Mouse (Mus musculus) cerebellum, adult 2 months (tissue): ENCODE measurements around the gene Smad3.

ENCODE experiments used
- CTCF ChIP-seq: fragments of 200-500 bp; IDR thresholded peaks from 2 replicates; pipeline ENCODE4 v1.5.1; 2011; ENCODE audit warnings: low read depth, mild to moderate bottlenecking, control low read depth, low read length, moderate library complexity, borderline replicate concordance; ENCODE audit not compliant: insufficient read depth
- POLR2A ChIP-seq: fragments of 200-500 bp; IDR thresholded peaks from 2 replicates; pipeline ENCODE4 v1.6.1; 2011; ENCODE audit warnings: low read length, control low read depth, borderline replicate concordance; ENCODE audit not compliant: insufficient read depth

DNA sequence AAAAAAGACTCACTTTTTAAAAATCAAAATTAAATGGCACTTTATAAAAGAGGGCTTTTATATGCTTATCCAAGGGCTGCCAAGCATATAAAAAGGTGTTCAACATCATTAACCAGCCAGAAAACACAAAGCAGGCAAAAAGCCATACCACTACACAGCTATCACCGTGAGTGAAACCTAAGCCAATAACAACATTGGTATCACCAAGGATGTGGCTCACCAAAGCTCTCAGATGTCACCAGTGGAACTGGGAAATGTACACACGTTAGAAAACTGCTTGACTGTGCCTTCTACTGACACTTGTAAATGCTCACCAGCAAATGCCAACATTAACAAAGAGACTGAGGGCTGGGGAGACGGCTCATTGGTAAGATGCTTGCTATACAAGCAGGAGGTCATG lies 18.9 kb upstream of the Smad3 start:
- no peak for TF ChIP-seq POLR2A
- TF ChIP-seq CTCF = no peak
